Mouse (Mus musculus): ENCODE data around the gene Idnk.

Idnk gene

DNA sequence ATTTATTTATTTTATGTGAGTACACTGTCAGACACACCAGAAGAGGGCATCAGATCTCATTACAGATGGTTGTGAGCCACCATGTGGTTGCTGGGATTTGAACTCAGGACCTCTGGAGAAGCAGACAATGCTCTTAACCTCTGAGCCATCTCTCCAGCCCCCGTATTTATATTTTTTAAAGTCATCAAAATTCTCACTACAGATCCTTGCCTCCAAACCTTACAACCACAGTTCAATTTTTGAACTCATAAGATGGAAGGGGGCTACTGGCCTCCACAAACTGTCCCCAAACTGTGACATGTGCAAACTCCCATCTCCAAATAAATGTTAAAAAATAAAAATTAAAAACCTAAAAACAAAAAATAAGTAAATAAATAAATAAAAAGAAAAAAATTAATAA, 9.7 kb upstream of the Idnk start:
- no peak for DNase-seq

DNA sequence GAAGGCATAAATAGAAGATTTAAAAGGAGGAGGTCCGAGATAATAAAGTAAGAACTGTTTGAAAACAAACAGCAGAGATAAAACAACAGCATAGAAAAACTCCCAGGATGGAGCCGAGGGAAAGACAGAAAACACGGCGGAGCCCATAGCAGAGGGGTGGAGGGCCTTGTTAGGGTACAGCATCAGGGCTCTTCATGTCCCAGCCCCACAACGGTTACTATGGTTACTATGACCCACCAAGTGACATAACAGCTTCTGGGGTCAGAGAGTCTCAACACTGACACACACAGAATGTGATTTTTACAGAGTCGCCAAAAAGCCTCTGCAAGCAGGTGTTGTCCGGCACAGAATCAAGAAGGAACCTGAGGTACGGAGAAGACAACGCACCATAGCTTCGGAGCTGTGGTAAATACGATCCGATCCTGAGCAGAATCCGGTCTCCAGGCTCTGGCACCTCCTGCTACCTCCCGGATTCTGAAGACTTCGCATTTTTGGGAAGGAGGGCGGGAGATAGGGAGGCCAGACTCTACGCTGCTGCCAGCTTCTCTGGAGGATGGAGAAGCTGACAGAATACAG, 9.1 kb upstream of the Idnk start:
- DNase-seq = peak; percentile 62 to 72

DNA sequence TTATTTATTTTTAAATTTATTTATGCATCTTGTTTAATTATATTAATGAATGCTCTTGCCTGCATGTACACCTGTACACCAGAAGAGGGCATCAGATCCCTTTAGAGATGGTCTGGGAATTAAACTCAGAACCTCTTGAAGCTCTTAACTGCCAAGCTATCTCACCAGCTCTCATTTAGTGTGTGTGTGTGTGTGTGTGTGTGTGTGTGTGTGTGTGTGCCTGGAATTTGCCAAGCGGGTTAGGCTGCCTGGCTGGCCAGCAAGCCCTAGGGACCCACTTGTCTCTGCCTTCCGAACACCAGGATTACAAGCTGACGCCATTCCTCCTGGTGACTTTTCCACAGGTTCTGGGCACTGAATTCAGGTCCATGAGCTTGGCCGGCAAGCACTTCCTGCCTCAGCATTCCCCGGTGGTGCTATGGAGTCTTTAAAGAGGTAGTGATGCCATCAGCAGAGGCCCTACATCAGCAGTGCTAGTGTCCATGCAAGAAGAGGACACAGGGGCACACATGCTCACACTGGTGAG, 8.4 kb upstream of the Idnk start:
- peak; percentile 37 to 43 for DNase-seq

DNA sequence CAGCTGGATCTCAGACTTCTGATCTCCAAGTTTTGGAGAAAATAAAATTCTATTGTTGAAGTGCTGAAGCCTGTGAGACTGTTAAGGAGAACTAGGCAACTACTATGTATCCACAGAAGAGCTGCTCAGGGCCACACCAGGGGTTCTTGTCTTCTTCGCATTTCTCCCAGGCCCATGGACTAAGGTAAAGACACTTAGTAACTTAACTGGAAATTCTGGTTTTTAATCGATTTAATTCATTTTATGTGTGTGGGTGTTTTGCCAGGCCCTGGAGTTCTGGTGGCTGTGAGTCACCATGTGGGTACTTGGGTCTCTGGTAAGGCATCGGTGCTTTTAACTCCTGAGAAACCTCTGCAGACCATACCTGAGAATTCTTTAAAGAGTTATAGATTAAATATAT, 7.8 kb upstream of the Idnk start:
- no peak for DNase-seq

DNA sequence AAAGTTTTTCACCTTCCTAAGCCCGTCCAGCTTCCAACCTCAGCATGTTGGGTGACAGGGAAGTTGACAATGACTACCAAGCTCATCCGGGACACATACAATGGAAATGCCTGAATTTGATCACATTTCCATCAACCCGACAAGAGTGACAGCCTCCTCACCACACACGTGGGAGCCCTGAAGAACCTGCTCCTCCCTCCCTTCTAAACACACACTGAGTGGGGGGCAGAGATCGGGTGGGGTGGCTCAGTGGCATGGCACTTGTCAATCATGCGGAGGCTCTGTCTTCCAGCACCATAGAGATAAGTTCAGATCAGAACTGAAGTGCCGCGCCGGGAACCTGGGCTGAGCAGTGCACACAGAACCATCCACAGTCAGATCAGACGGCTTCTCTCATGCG, 7.0 kb upstream of the Idnk start:
- DNase-seq = no peak

DNA sequence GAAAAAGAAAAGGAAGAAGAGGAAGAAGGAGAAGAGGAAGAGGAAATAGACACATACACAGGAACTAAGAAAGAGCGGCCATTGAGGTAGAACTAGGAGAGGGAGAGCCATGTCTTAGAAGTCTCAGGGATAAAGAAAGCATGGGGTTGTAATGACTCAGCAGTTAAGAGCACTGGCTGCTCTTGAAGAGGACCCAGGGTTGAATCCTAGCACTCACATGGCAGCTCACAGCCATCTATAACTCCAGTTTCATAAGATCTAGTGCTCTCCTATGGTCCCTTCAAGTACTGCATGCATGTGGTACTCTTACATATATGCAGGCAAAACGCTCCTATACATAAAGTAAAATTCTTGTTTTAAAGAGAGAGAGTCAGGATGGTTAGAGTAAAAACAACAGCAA, 1.4 kb upstream of the Idnk start:
- no peak for DNase-seq

DNA sequence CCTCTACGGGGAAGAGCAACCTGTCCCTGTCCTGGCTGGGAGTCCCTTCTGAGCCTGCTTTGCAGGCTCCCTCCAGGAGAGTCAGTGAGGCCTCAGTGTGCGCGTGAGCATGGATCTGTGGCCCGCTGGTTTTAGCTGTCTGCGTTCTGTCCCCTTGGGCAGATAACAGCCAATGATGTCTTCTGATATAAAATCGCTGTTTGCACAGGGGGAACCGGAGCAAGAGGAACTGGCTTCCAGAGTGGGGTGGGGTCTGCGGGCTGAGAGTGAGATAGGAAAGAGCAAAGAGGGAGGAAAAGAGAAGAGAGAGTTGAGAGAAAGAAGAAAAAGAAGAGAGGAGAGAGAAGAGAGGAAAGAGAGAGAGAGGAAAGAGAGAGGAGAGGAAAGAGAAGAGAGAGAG, 413 bp upstream of the Idnk start:
- DNase-seq = peak; percentile 35 to 38

DNA sequence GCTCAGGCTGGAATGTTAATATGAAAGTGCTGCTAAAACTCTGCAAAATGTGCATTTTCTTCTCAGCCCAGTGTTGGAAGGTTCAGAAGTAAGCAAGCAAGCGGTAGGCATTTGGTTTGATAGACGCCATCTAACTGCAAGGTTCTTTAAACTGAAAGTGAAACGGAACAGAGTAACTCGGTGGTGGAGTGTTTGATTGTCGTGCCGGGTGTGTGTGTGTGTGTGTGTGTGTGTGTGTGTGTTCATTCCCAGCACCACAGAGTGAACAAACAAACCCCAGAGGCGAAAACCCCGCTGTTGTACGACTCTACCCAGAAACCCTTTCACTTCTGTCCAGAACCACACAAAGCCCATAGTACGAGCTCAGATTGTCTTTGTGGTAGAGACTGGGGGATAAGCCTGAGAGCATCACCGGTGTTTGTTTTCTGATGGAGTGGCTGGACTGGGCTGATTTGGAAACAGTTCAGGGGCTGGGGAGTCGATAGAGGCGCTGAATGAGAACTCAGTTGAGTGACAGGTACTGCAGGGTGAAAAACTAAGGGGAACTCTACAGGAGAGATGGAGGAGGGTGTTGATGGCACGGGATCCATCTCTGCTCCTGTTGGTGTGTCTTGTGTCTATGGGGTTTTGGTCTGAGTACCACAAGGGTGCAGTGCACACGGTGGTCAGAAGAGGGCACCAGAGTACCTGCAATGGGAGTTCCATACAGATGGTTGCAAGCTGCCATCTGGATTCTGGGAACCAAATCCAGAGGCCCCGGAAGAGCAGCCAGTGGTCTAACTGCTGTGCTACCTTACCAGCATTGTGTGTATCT, 857 bp downstream of the Idnk start:
- peak; percentile 91 to 94 for DNase-seq

DNA sequence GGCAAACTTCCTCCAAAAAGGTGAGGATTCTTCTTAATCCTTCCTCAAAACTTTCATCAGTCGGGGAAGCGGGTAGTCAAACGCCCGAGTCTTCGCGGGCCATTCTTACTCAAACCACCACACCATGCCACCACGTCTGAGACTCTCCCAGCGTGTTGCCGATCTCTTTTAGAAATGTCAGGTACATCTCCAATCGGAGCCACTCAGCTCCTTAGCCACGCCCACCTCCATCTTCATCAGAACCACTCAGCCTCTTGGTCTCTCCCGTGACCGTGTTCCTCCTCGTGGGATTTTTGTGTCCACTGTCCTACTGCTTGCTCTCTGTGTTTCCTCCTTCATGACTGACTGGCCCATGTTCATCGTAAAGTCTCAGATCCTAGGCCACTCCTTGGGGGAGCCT, 3.3 kb downstream of the Idnk start:
- DNase-seq = no peak

DNA sequence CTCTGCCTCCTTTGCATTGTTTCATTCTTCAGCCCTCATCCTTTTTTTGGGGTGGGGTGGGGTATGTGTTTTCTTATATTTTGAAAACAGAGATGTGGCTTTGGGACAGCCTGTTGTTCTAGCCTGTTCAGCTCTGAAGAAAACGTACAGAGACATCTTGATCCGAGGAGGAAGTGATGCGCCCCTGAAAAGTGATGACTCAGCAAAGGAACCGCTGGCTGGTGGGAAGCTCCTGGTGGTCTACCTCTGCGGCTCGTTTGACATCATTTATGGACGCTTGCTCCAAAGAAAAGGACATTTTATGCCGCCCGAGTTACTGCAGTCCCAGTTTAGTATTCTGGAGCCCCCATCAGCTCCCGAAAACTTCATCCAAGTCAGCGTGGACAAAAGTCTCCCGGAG, 5.9 kb downstream of the Idnk start:
- no peak for DNase-seq

DNA sequence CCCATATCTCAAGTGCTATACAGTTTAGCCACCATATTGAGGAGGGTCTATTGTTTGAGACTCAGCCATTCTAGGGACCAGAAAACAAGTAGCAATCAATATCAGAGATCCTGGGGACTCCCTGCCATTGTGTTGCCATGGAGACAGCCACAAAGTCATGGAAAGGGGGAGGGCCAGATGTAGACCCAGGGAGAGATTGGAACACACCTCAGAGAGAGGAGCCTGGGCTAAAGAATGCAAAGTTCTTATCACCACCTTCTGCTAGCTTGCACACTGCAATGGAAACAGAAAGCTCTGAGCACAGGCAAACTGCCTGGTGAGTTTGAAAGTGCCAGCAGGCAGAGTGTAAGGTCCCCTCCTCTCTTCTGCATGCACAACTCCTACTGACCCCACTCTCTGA, 10.7 kb downstream of the Idnk start:
- no peak for DNase-seq

DNA sequence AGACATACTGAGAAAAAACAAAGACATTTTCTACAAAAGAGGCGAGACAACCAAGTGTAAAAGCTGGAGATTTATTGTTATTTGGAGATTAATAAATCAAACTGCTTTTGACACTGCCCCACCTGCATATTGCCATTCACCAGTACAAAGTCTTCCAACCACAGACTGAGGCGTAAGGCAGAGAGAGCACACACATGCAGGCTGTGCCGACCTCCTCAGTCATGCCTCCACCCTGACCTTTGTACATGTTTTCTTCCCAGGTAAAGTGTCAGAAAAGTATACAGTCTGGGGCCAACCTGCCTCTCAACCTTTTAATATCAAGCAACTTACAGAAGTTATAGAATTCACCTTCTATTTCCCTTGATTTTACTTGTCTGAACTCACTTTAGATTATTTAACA, 18.7 kb downstream of the Idnk start:
- DNase-seq = no peak

DNA sequence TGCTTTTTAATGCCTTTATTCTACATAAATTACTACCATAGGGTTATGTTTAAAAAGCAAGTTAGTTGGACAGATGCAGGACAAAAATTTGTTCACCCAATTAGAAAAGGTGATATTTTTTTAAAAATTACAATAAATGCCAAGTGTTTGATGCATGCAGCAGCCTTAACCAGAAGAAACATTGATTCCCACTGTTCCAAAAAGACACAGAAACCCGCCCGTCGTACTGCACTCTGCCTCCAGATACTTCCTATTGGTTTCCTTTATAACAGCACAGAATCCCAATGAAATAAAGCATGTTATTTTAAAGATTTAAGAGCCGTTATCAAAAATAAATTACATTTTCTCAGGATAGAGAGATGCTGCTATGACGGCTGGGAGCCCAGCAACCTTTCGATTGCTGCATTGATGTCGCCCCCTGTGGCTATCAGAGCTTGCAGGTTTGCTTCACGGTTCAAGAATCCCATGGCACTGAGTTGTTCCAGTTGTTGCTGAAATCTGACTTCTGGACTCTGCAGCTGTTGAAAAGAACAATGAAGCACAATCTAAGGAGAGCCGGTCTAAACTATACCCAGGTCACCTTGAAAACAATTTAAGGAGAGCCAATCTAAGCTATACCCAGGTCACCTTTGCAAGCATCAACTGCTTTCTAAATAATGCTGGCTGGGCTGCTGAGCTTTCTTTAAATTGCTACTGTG, 20.2 kb downstream of the Idnk start:
- DNase-seq = peak; percentile 91 to 96

DNA sequence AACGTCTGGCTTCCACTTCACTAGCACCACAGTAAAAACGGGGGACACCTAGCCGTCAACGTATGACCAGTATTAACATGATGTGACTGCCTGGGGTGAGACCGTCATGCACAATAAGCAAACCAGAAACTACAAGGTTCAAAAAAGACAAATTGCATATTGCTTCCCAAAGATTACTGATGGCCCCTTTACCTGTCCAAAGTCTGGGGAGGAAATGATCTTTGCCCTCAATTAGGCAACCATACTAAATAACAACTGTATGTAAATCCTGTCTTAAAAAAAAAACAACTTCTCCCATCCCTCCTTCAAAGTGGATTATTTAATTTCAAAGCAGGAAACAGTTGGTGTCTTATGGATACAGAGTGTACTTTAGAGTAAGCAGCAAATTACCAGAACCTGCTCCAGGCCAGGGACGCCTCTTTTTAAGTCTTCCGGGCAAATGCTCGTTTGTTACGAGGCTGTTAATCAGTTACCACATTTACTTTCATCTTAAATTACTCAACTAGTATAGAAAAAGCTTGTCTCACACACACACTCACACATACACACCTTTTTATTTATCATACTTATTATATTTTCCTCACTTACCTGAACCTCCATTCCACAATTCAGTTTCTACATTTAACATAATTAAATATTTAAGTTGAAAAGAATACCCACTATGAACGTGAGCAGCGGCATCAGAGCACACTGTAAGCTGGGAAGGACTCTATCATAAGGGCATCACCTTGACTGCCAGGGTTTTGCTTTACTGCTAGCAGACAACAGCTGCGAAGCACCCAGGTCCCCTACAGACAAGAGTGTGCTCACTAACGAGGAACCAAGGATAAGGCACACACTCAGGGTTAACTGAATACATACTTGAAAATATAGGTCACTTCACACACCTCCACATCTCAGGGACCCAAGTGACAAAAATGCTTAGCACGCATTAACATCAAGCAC, 24.4 kb downstream of the Idnk start:
- no peak for DNase-seq

DNA sequence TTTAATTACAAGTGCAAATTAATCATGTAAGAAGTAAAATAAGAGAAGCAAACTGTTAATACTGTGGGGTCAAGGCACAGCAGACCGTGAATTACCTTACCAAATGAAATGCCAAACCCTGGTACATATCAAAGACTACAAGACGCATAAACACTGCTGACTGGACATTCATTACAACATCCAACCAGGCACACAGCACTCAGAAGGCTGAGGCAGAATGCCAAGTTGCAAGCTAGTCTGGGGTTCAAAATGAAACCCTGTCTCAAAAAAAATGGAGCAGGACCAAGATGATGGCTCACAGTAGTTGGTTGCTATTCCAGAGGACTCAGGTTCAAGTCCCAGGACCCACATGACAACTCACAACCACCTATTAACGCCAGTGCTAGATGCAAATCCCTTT, 26.7 kb downstream of the Idnk start:
- DNase-seq = no peak

DNA sequence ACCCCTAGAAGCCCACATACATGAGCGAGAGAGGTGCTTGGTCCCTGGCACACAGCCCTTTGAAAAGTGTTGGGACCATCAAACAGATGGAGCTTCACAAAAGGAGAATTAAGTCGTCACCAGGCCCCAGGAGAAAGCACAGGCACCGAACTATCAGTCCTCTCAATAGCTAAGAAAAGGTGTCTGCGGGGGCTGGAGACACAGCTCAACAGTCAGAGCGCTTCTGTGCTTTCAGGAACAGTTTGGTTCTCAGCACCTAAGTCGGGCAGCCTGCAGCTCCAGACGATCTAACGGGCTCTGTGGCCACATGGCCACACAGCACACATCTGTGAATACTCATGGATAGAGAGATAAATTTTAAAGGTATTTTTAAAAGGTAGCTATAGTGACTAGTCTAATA, 28.8 kb downstream of the Idnk start:
- no peak for DNase-seq

DNA sequence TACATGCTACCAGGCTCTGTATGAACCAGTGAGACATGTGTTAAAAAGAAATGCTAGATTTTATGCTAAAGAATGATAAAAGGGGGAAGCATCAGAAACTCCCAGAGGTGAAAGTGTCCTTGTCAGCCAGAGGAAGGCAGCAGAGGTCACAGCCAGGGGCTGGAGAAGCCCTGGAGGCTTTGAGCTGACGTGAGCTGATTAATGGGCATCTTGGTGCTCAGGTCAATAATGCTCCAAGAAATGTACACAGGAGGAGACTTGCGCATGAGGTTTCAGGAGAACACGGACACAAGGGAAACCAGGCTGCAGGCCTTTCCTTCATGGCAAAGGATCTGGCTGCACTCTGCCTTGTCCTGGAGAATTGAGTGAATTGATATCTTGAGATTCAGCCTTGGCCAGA, 30.3 kb downstream of the Idnk start:
- DNase-seq = no peak

DNA sequence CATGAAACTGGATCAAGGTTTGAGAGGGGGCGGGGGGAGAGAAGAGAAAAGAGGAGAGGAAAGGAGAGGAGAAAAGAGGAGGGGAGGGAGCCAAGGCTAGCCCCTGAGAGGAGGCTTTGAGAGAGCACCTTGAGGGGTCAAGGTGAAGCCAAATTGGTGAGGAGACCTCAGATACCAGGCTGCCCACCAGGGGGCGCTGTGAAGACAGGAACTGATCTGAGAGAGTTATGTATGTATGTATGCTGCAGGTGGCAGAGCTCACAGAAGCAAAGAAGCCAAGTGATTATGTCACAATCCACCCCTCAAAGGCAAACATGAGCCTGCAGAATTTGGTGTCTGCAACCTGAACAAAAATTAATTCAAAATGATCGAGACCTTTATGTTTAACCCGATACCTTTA, 31.0 kb downstream of the Idnk start:
- DNase-seq = peak; percentile 93 to 96

DNA sequence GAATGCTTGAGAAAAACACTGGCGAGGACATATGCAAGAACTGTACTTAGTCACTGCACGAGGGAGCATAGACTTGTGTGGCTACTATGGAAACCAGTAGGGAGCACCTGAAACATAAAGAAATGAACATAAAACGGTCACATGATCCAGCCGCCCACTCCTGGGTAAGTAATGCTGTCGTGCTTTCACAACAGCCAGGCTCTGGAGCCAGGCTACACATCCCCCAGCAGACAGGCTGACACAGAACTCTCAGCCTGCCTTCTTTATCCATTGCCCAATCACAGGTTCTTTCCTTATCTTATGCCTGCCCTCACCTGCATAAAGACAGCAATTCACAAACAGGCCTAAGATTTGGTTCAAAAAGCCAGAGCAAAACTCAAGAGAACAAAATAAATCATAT, 32.0 kb downstream of the Idnk start:
- no peak for DNase-seq

DNA sequence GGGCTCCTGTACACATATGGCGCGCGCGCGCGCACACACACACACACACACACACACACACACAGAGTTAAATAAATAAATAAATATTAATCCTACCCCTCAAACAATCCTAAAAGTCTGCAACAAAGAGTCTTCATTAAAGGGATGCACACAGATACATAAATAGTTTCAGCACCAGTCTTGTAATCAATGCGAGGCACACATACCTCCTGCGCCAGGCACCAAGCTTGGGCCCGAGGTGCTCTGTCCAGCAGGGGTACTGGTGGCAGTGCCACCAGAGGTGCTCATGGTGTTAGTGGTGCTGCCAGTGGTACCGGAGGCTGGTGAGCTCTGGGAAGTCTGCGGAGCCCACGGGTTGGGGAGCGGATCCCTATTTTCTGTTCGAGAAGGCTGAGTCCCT, 34.1 kb downstream of the Idnk start:
- no peak for DNase-seq

DNA sequence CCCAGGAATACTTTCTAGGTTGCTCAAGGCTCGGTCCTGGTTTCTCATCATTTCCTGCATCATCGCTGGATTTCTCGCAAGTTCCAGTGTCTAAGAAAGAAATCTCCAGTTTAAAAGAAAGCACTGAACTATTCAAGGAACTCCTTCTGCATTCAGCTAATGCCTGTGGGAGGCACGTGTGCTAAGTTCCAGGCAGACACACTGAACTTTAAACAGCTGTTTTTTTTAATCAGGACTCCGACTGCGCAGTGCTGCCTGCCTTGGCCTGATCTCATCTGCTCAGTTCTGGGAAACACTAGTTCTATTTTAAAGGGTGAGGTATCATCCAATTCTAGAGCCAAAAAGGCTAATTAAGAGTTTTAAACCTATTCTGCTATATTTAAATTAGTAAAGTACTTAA, 34.7 kb downstream of the Idnk start:
- no peak for DNase-seq

DNA sequence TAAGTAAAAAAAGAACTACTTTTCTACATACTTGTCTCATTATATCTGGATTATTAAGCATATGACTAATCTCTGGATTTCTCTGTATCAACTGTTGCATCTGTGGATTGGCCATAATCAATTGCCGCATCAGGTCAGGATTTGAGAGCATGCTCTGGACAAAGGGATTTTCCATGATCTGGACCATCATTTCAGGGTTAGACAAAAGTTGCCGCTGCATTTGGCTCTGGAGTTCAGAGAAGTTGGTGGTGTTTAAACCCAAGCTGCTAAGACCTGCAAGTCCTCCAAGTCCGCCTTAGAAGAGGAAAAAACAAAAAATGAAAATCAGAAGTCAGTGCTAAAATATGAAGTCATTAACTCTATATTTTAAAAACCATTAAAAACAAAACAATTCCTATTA, 35.8 kb downstream of the Idnk start:
- no peak for DNase-seq

DNA sequence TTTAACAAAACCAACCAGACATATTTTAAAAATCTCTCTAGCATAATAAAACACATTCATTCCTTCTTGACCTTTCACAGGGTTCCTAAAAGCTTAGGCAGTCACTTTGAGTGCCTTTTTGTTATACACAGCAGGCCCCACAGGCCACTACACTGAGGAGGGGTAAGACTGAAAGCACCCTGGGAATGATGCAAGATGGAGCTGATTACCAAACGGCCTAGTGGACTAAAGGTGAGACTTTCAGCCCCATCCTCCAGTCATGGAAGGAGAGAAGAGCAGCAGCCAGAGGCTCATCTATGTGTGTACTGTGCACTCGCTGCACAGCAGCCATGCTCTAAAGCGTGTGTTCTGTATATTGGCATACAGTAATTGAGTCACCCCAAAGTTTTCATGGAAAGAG, 37.5 kb downstream of the Idnk start:
- DNase-seq = no peak
